Mouse (Mus musculus): ENCODE measurements around the gene Prx.
A peak's percentile ranks its signal among the peaks of the same experiment; 100 is the strongest.
"Not testable (repeated sequence)": the region's sequence is repeated elsewhere in the genome, so short reads cannot be mapped to it uniquely, and the experiment has no call there.

Prx gene

GRCm38 (mm10) chr7:27486102-27486769 is 12.9 kb upstream of the Prx start:
- peak; percentile 28 to 61 for DNase-seq

- peak; percentile 100 for DNase-seq
These were observed 12.1 kb upstream of the Prx start, which contains the start of gene Sertad1 for GRCm38 (mm10) chr7:27486770-27487697. Sertad1 (plus strand) TSS chr7:27486910.

- DNase-seq, result peak; percentile 82 to 89
These were observed 11.3 kb upstream of the Prx start for GRCm38 (mm10) chr7:27487740-27488268.

GRCm38 (mm10) chr7:27489270-27489869 is 9.8 kb upstream of the Prx start:
- DNase-seq, result peak in 1 of 2 experiments; percentile 21

GRCm38 (mm10) chr7:27490227-27490542 is 8.9 kb upstream of the Prx start:
- DNase-seq, result no peak

GRCm38 (mm10) chr7:27490543-27491329 is 8.4 kb upstream of the Prx start:
- DNase-seq, result peak; percentile 92 to 97

GRCm38 (mm10) chr7:27491856-27492255 is 7.3 kb upstream of the Prx start:
- DNase-seq, result peak; percentile 42 to 63

GRCm38 (mm10) chr7:27493022-27493421 is 6.1 kb upstream of the Prx start:
- no peak for DNase-seq

GRCm38 (mm10) chr7:27493450-27493849 is 5.7 kb upstream of the Prx start:
- no peak for DNase-seq

- not testable (repeated sequence) for DNase-seq
These were observed 4.3 kb upstream of the Prx start for GRCm38 (mm10) chr7:27494659-27495367.

- DNase-seq, result peak in 1 of 2 experiments; percentile 46
These were observed 2.5 kb downstream of the Prx start for GRCm38 (mm10) chr7:27501620-27502019.

- DNase-seq, result peak; percentile 42 to 56
These were observed 7.7 kb downstream of the Prx start for GRCm38 (mm10) chr7:27506765-27507370.

- peak; percentile 100 for DNase-seq
These were observed 8.9 kb downstream of the Prx start for GRCm38 (mm10) chr7:27507711-27508647.

GRCm38 (mm10) chr7:27508648-27509005 is 9.5 kb downstream of the Prx start:
- DNase-seq, result peak; percentile 75 to 85

- DNase-seq, result no peak
These were observed 11.7 kb downstream of the Prx start for GRCm38 (mm10) chr7:27510809-27511208.

GRCm38 (mm10) chr7:27514961-27515360 is 15.8 kb downstream of the Prx start:
- no peak for DNase-seq

GRCm38 (mm10) chr7:27518314-27518713 is 19.2 kb downstream of the Prx start:
- no peak for DNase-seq

GRCm38 (mm10) chr7:27520104-27520503 is 21.0 kb downstream of the Prx start:
- DNase-seq, result no peak

- no peak for DNase-seq
These were observed 21.5 kb downstream of the Prx start for GRCm38 (mm10) chr7:27520599-27520998.

GRCm38 (mm10) chr7:27522967-27523366 is 23.8 kb downstream of the Prx start, which contains the start of gene Hipk4:
Hipk4 (plus strand) TSS chr7:27523267.
- no peak for DNase-seq
